In genomic region chr9:64016648-64017400, GRCm38 (mm10) we compare ENCODE assay signal across 8 mouse cellular contexts. TPM values are rescaled to one million over a fixed set of nuclear protein-coding genes. Genes with fewer than 3 reads are reported as not detected.
DNase-seq lines count a peak whose midpoint lies in the region; ATAC-seq and TF ChIP-seq lines count a peak whose summit lies in the region.

No protein-coding gene starts in this region.

- no peak overlapping the region; the same call in 1 of the 2 replicates for H3K9ac ChIP-seq in ES-E14 (ENCODE audit: insufficient read depth, low read depth, low read length, poor library complexity, severe bottlenecking)
- H3K9ac ChIP-seq in hindbrain, embryonic 15.5 days, result peak overlapping the region; percentile 13; the same call in 1 of the 2 replicates
- H3K9ac ChIP-seq in liver, embryonic 12.5 days, result peak overlapping the region; percentile 76

- H3K36me3 ChIP-seq in ES-E14 (ENCODE audit: control insufficient read depth, insufficient read depth, low read length, poor library complexity, severe bottlenecking), result no peaks in the 10 kb centered on the region
- no peaks in the 10 kb centered on the region for H3K36me3 ChIP-seq in hindbrain, embryonic 15.5 days
- H3K36me3 ChIP-seq in liver, embryonic 12.5 days, result peaks cover 27% of the 10 kb centered on the region

- H3K4me3 ChIP-seq in ES-E14 (ENCODE audit: insufficient read depth in 1 of 2, low read depth in 1 of 2, low read length in 2 of 2, poor library complexity in 1 of 2, severe bottlenecking in 1 of 2), result peak overlapping the region; percentile 55 to 61; a peak in 3 of 4 replicates
- H3K4me3 ChIP-seq in hindbrain, embryonic 15.5 days, result peak overlapping the region; percentile 53
- peak overlapping the region; percentile 66 for H3K4me3 ChIP-seq in liver, embryonic 12.5 days

- in situ Hi-C loops in ES-E14 (cut with MboI; ENCODE audit: low sequenced_read_pairs in 2 of 2, unreplicated experiment in 2 of 2), result no loop called here

- peaks cover 22% of the 10 kb centered on the region for H3K27me3 ChIP-seq in hindbrain, embryonic 15.5 days
- peaks cover 35% of the 10 kb centered on the region for H3K27me3 ChIP-seq in liver, embryonic 12.5 days (replicated peaks)

- no peak overlapping the region for H3K27ac ChIP-seq in ES-E14 (ENCODE audit: insufficient read depth, low read depth, low read length, poor library complexity, severe bottlenecking)
- no peak overlapping the region for H3K27ac ChIP-seq in hindbrain, embryonic 15.5 days (replicated peaks)
- H3K27ac ChIP-seq in liver, embryonic 12.5 days, result peak overlapping the region; percentile 94

- 4% methylated on average over 25 of the region's 25 CpGs for WGBS in hindbrain, embryonic 15.5 days
- WGBS in liver, embryonic 12.5 days (ENCODE audit: insufficient replicate concordance), result 2% methylated on average over 25 of the region's 25 CpGs

- H3K4me2 ChIP-seq in hindbrain, embryonic 15.5 days, result peak overlapping the region; percentile 93
- peak overlapping the region; percentile 98 for H3K4me2 ChIP-seq in liver, embryonic 12.5 days

- H3K9me3 ChIP-seq in ES-E14 (ENCODE audit: control insufficient read depth, insufficient read depth, low read depth, low read length), result no peaks in the 10 kb centered on the region
- H3K9me3 ChIP-seq in hindbrain, embryonic 15.5 days, result no peaks in the 10 kb centered on the region
- peaks cover 2% of the 10 kb centered on the region for H3K9me3 ChIP-seq in liver, embryonic 12.5 days (replicated peaks)

- peaks cover 5 to 17% of the 10 kb centered on the region in 2 experiments; a peak in 3 of 4 replicates for H3K4me1 ChIP-seq in ES-E14 (ENCODE audit: control insufficient read depth in 2 of 2, insufficient read depth in 2 of 2, low read length in 2 of 2, poor library complexity in 1 of 2)
- peaks cover 45% of the 10 kb centered on the region for H3K4me1 ChIP-seq in hindbrain, embryonic 15.5 days (replicated peaks)
- H3K4me1 ChIP-seq in liver, embryonic 12.5 days, result peaks cover 77% of the 10 kb centered on the region

- ATAC-seq in hindbrain, embryonic 15.5 days (ENCODE audit: low FRiP score, low read depth), result no peak
- ATAC-seq in liver, embryonic 12.5 days, result peak; percentile 66

- no peak for DNase-seq in ES-E14 (ENCODE audit: low read depth, low spot score)
- DNase-seq in adrenal gland, postnatal 36 days, result peak; percentile 70 to 76
- DNase-seq in gastrocnemius, adult 18-20 months (ENCODE audit: low spot score), result peak; percentile 49
- DNase-seq in neural tube, embryonic 10.5 days (ENCODE audit: extremely low spot score, low spot score), result peak; percentile 69
- no peak for DNase-seq in layer of hippocampus, adult 18-20 months (ENCODE audit: low spot score in 2 of 2)
- DNase-seq in thymus, postnatal 14 days, result no peak

TF ChIP-seq in ES-E14, 5 proteins besides CTCF, POLR2A, EP300 and RAD21:
- TF ChIP-seq CHD2 (IDR thresholded peaks at IDR 0.05; ENCODE audit: low read depth, low read length), result no peak

RNA-seq across cellular contexts. Expression of gene Smad6, which starts 5.0 kb away (rescaled TPM):
- 6.8 and 8.7 TPM in 2 replicates for total RNA-seq in ES-E14 (2012; rRNA removed)
- total RNA-seq in adrenal gland, postnatal 36 days (2021), result 10 to 100 TPM in 1 of 2 experiments, 1 to 10 TPM in 1; 6.3 to 12.7 TPM
- 1 to 10 TPM; 5.1 TPM for total RNA-seq in gastrocnemius, adult 18-20 months (2021)
- 2.5 and 2.6 TPM in 2 replicates for polyA plus RNA-seq in hindbrain, embryonic 15.5 days (2015; fragmentation: Nextera tagmentation; extraction: Ambion mirVana)
- 11.7 and 12.9 TPM in 2 replicates for polyA plus RNA-seq in liver, embryonic 12.5 days (2016; fragmentation: Nextera tagmentation; extraction: Ambion mirVana)
- 1 to 10 TPM; 1.3 to 2.5 TPM for total RNA-seq in layer of hippocampus, adult 18-20 months (2021)

Comparison
In these comparisons a context has a peak if more than half of its experiments do, and no peak if none do; other contexts are left out.
1. DNase-seq: peak in adrenal gland, postnatal 36 days (2 of 2), gastrocnemius, adult 18-20 months (single experiment) and neural tube, embryonic 10.5 days (single experiment); none in ES-E14 (single experiment), layer of hippocampus, adult 18-20 months (0 of 2) and thymus, postnatal 14 days (single experiment).
2. Peak in every context shown above with its lines, with median percentiles within 50 percentile points of each other: H3K4me3 ChIP-seq.